Mouse (Mus musculus): ENCODE measurements at regions not wholly inside any gene's neighbourhood (a gene's known extent, or its start where the extent isn't known, plus 50 kb on each side); places are given as distances from the start of the nearest gene placed in this dataset.

GRCm38 (mm10) chr17:79465666-79466065, 110.8 kb upstream of the Cdc42ep3 start:
- Histone ChIP-seq H3K36me3 (no peaks in the 10 kb centered on the region), H3K27me3 (ENCODE audit: low read depth, poor library complexity, severe bottlenecking) (no peaks in the 10 kb centered on the region), H3K9me3 (replicated peaks) (no peaks in the 10 kb centered on the region), H3K4me1 (peaks cover 5% of the 10 kb centered on the region; the same call in 1 of the 2 replicates), H3K27ac (no peak overlapping the region), H3K4me3 (no peak overlapping the region)
- WGBS, result 94% methylated on average over 9 of the region's 9 CpGs
- no peak for DNase-seq (ENCODE audit: low spot score)

DNA sequence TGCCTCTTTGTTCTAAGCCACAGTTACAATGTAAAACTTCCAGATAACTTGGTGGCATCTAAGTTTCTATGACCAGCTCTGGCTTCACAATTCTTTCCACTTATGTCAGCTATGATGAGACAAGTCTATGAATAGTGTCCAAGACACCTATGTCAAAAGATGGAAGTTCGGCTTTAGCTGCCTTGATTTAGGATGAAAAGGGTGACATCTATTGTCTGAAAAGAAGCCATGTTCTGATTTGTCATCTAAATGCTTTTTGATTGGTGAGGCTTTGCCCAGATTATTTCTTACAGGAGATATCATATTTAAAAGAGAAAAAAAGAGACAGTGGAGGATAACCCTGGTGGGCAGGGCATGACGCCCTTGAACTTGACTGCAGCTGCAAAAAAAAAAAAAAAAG, 116.7 kb upstream of the Cdc42ep3 start:
- no peak overlapping the region for H3K27ac ChIP-seq
- H3K9me3 ChIP-seq (replicated peaks), result no peaks in the 10 kb centered on the region
- H3K4me1 ChIP-seq, result peaks cover 10% of the 10 kb centered on the region
- no peak for DNase-seq (ENCODE audit: low spot score)
- no peaks in the 10 kb centered on the region for H3K27me3 ChIP-seq (ENCODE audit: low read depth, poor library complexity, severe bottlenecking)
- 84% methylated on average over 2 of the region's 2 CpGs for WGBS
- no peak overlapping the region for H3K4me3 ChIP-seq
- no peaks in the 10 kb centered on the region for H3K36me3 ChIP-seq

GRCm38 (mm10) chr17:79472106-79472995, 117.5 kb upstream of the Cdc42ep3 start:
- WGBS, result 64% methylated on average over 10 of the region's 10 CpGs
- Histone ChIP-seq H3K4me3 (no peak overlapping the region), H3K4me1 (peaks cover 10% of the 10 kb centered on the region), H3K27me3 (ENCODE audit: low read depth, poor library complexity, severe bottlenecking) (no peaks in the 10 kb centered on the region), H3K27ac (no peak overlapping the region), H3K9me3 (replicated peaks) (no peaks in the 10 kb centered on the region), H3K36me3 (no peaks in the 10 kb centered on the region)
- DNase-seq (ENCODE audit: low spot score), result no peak

DNA sequence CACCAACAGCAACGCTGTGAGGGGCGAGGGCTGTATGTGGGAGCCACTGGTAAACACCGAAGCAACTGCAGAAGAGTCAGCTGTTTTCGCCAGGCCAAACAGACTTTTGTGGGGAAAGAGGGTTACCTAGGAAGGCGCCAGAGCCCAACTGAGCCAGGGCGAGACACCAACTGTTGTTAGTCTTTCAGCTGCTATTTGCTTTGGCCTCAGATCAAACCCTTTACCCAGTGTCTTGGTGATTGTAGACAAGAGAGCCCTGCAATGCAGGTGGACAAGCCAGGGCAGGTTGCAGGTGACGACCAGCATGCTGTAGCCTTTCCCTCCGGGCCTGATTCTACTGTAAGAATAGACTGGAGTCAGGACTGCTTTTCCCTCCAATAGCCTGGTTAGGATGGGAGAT, 121.8 kb upstream of the Cdc42ep3 start:
- DNase-seq (ENCODE audit: low spot score), result no peak
- Histone ChIP-seq H3K27me3 (ENCODE audit: low read depth, poor library complexity, severe bottlenecking) (no peaks in the 10 kb centered on the region), H3K9me3 (replicated peaks) (no peaks in the 10 kb centered on the region), H3K4me1 (peaks cover 10% of the 10 kb centered on the region), H3K36me3 (no peaks in the 10 kb centered on the region), H3K4me3 (no peak overlapping the region), H3K27ac (no peak overlapping the region)
- 89% methylated on average over 8 of the region's 8 CpGs for WGBS

DNA sequence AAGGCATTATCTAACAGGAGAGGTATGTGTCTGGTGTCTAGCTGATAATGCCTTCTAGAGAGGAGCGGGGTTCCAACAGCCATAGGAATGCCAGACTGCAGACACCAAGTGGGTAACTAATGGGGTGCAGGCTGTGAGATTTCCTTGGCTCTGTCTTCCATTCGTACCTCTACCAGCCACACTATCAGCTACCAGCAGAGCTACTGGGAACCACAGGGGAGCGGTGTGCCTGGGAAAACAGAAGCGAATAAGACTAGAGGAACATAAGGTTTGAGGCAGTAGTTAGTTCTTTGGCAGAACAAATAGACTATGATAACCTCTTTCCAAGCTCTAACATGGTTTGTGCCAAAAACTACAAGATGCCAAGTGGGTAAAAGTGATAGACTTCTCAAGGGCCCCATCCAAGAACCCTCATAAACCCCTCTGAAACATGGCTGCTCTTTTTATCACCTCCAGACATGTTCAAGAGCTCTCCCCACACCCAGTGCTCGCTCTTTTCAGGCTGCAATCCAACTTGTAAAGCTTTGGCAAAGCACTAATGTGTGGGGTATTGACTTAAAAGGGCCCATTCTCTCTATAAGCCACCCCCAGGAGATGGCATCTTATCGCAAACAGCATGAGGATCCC, 126.3 kb upstream of the Cdc42ep3 start:
- no peak overlapping the region for H3K4me3 ChIP-seq
- 87% methylated on average over 6 of the region's 6 CpGs for WGBS
- H3K27me3 ChIP-seq (ENCODE audit: low read depth, poor library complexity, severe bottlenecking), result no peaks in the 10 kb centered on the region
- DNase-seq (ENCODE audit: low spot score), result no peak
- H3K9me3 ChIP-seq (replicated peaks), result no peaks in the 10 kb centered on the region
- no peaks in the 10 kb centered on the region for H3K4me1 ChIP-seq
- no peak overlapping the region for H3K27ac ChIP-seq
- H3K36me3 ChIP-seq, result no peaks in the 10 kb centered on the region

- DNase-seq (ENCODE audit: low spot score), result no peak
- no peaks in the 10 kb centered on the region for H3K4me1 ChIP-seq
- no peak overlapping the region for H3K4me3 ChIP-seq
- H3K27ac ChIP-seq, result no peak overlapping the region
- H3K9me3 ChIP-seq (replicated peaks), result no peaks in the 10 kb centered on the region
- WGBS, result 85% methylated on average over 4 of the region's 4 CpGs
- no peaks in the 10 kb centered on the region for H3K36me3 ChIP-seq
- no peaks in the 10 kb centered on the region for H3K27me3 ChIP-seq (ENCODE audit: low read depth, poor library complexity, severe bottlenecking)
These were observed 127.0 kb upstream of the Cdc42ep3 start for GRCm38 (mm10) chr17:79481936-79482335.

DNA sequence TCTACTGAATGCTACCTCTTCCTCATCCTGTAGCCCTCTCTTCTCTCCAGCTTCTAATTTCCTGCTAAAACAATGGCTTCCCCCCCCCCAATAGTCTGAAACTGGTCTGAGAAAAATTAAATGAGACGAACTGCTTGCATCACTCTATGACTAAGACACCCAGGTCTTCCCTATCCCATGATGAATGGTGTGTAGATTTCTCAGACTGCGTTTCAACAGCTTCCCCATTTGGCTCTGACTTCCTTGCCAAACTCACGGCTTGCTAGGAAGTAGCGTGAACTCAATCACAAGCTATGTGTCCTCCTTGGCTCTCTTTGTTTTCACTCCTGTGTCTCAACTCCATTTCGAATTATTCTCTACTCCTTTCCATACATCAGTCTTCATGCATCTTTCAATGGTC, 126.4 kb upstream of the Rmdn2 start:
- Histone ChIP-seq H3K9me3 (replicated peaks) (no peaks in the 10 kb centered on the region), H3K27me3 (ENCODE audit: low read depth, poor library complexity, severe bottlenecking) (no peaks in the 10 kb centered on the region), H3K4me3 (no peak overlapping the region), H3K36me3 (no peaks in the 10 kb centered on the region), H3K27ac (no peak overlapping the region), H3K4me1 (no peaks in the 10 kb centered on the region)
- DNase-seq (ENCODE audit: low spot score), result no peak
- 87% methylated on average over 5 of the region's 5 CpGs for WGBS

DNA sequence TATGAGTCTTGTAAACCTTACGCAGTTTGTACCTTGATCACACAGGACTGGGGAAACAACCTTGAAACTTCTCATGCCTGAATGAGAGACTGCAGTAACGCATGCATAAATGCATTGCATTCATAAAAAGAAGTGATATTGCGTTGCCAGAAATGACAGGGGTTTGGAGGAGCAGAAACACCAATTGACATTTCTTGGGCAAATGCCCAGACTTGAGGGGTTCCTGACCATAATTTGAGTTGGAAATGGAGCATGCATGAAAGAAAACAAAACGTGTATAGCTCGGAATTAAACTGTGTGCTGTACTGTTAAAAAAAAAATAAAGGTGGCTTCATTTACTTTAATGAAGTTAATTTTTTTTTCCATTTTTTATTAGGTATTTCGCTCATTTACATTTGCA, 122.4 kb upstream of the Rmdn2 start:
- no peak overlapping the region for H3K4me3 ChIP-seq
- no peak for DNase-seq (ENCODE audit: low spot score)
- H3K9me3 ChIP-seq (replicated peaks), result no peaks in the 10 kb centered on the region
- H3K36me3 ChIP-seq, result no peaks in the 10 kb centered on the region
- WGBS, result 92% methylated on average over 6 of the region's 6 CpGs
- no peak overlapping the region for H3K27ac ChIP-seq
- H3K4me1 ChIP-seq, result 0 out of 2 replicates have a peak, but pooled peaks cover 4% of the 10 kb centered on the region
- no peaks in the 10 kb centered on the region for H3K27me3 ChIP-seq (ENCODE audit: low read depth, poor library complexity, severe bottlenecking)

DNA sequence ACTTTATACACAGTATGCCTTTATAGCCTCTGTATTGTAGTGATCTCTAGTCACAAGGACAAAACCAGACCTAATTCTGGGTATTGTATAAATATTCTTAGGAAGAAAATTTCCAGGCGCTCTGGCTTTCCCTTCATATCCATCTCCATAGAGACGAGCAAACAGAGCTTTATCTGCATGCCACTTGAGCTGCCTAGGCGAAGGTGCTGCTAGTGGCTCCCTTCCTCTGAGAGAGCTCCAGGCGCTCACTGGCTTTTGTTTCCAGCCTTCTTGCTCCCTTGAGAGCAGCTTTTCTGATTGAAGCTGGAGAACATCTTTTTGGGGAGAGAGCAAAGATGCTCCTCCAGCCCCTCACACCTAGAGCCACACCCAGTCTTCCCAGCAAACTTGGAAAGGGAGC, 114.0 kb upstream of the Rmdn2 start:
- Histone ChIP-seq H3K4me1 (peaks cover 24% of the 10 kb centered on the region), H3K9me3 (replicated peaks) (no peaks in the 10 kb centered on the region), H3K36me3 (no peaks in the 10 kb centered on the region), H3K4me3 (no peak overlapping the region), H3K27me3 (ENCODE audit: low read depth, poor library complexity, severe bottlenecking) (no peaks in the 10 kb centered on the region), H3K27ac (no peak overlapping the region)
- WGBS, result 84% methylated on average over 4 of the region's 4 CpGs
- no peak for DNase-seq (ENCODE audit: low spot score)

DNA sequence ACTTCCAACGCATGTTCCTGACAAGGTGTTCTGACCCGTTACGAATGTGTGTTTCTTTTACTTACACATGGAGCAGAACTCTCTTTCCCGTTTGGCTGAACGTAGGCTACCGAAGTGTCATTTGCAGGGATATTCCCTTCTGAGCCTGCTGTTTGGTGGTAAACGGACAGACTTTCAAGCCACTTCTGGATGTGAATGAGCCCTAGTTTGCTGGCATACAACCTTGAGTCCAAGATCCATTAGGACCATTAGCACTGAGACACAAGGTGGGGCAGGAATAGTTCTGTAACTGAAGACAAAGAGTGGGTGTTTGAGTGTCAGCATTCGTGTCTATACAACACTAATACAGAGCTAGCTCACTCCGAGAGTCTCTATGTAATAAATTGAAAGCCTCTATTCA, 113.3 kb upstream of the Rmdn2 start:
- Histone ChIP-seq H3K9me3 (replicated peaks) (no peaks in the 10 kb centered on the region), H3K36me3 (no peaks in the 10 kb centered on the region), H3K27ac (no peak overlapping the region), H3K27me3 (ENCODE audit: low read depth, poor library complexity, severe bottlenecking) (no peaks in the 10 kb centered on the region), H3K4me1 (peaks cover 23% of the 10 kb centered on the region), H3K4me3 (no peak overlapping the region)
- 95% methylated on average over 9 of the region's 9 CpGs for WGBS
- no peak for DNase-seq (ENCODE audit: low spot score)

GRCm38 (mm10) chr17:79501031-79501474, 110.6 kb upstream of the Rmdn2 start:
- Histone ChIP-seq H3K36me3 (no peaks in the 10 kb centered on the region), H3K27me3 (ENCODE audit: low read depth, poor library complexity, severe bottlenecking) (no peaks in the 10 kb centered on the region), H3K9me3 (replicated peaks) (no peaks in the 10 kb centered on the region), H3K4me1 (peaks cover 23% of the 10 kb centered on the region), H3K27ac (peak overlapping the region; percentile 69; the same call in 1 of the 2 replicates), H3K4me3 (no peak overlapping the region)
- 26% methylated on average over 1 of the region's 1 CpGs for WGBS
- peak; percentile 55 for DNase-seq (ENCODE audit: low spot score)

GRCm38 (mm10) chr17:79501926-79502325, 109.7 kb upstream of the Rmdn2 start:
- Histone ChIP-seq H3K4me1 (peaks cover 23% of the 10 kb centered on the region), H3K4me3 (no peak overlapping the region), H3K9me3 (replicated peaks) (no peaks in the 10 kb centered on the region), H3K27me3 (ENCODE audit: low read depth, poor library complexity, severe bottlenecking) (no peaks in the 10 kb centered on the region), H3K27ac (0 out of 2 replicates have a peak overlapping the region, but pooled peaks have one; percentile 69), H3K36me3 (no peaks in the 10 kb centered on the region)
- DNase-seq (ENCODE audit: low spot score), result no peak
- WGBS, result 85% methylated on average over 2 of the region's 2 CpGs

DNA sequence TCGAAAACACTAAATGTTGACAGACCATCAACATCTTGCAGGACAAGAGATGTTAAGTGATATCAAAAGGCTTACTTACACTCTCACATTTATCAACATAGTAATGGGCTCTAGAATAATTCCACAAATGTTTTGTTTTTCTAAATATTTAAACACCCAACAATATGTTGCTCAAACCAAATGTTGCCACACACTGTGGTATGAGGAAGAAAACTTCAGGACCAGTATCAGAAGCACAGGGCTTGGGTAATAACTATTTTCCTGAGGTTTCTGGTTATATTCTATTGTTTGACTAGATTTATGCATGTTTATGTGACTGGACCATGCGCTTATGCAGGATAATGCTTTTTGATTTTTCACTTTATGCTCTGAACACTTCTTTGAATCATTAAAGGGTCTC, 108.6 kb upstream of the Rmdn2 start:
- DNase-seq (ENCODE audit: low spot score), result no peak
- Histone ChIP-seq H3K4me1 (peaks cover 23% of the 10 kb centered on the region), H3K9me3 (replicated peaks) (no peaks in the 10 kb centered on the region), H3K27ac (no peak overlapping the region), H3K4me3 (no peak overlapping the region), H3K27me3 (ENCODE audit: low read depth, poor library complexity, severe bottlenecking) (no peaks in the 10 kb centered on the region), H3K36me3 (no peaks in the 10 kb centered on the region)
- 99% methylated on average over 2 of the region's 2 CpGs for WGBS

Data from limb, embryonic 10.5 days (tissue).